Mouse (Mus musculus): Measurements from ENCODE around the gene Psma5.

The Psma5 gene

GRCm38 (mm10) chr3:108318517-108318916 is 61.8 kb downstream of the Psma5 start:
- no peak for TF ChIP-seq GATA4 (IDR thresholded peaks at IDR 0.05; ENCODE audit: insufficient replicate concordance, low read length)

GRCm38 (mm10) chr3:108321671-108322070 is 64.9 kb downstream of the Psma5 start:
- no peak for TF ChIP-seq GATA4 (IDR thresholded peaks at IDR 0.05; ENCODE audit: insufficient replicate concordance, low read length)

- no peak for TF ChIP-seq GATA4 (IDR thresholded peaks at IDR 0.05; ENCODE audit: insufficient replicate concordance, low read length)
These were observed 65.4 kb downstream of the Psma5 start for GRCm38 (mm10) chr3:108322136-108322535.

GRCm38 (mm10) chr3:108322962-108323361 is 66.2 kb downstream of the Psma5 start:
- no peak for TF ChIP-seq GATA4 (IDR thresholded peaks at IDR 0.05; ENCODE audit: insufficient replicate concordance, low read length)

DNA sequence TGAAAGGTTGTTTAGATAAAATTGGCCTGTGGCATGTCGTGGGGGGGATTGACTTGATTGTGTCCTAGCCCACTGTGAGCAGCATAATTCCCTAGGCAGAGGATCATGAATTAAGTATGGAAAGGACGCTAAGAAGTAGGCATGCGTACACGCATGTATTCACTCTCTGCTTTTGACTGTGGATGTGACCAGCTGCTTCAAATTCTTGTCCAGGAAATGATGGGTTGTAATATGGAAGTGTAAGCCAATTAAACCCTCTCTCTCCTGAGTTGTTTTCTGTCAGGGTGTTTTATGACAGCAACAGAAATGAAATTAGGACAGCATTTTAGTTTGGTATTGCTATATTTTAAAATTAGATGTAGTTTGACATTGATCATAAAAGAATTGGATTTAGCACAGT is 68.1 kb downstream of the Psma5 start:
- no peak for TF ChIP-seq GATA4 (IDR thresholded peaks at IDR 0.05; ENCODE audit: insufficient replicate concordance, low read length)

GRCm38 (mm10) chr3:108325521-108325920 is 68.8 kb downstream of the Psma5 start:
- TF ChIP-seq GATA4 (IDR thresholded peaks at IDR 0.05; ENCODE audit: insufficient replicate concordance, low read length): no peak

DNA sequence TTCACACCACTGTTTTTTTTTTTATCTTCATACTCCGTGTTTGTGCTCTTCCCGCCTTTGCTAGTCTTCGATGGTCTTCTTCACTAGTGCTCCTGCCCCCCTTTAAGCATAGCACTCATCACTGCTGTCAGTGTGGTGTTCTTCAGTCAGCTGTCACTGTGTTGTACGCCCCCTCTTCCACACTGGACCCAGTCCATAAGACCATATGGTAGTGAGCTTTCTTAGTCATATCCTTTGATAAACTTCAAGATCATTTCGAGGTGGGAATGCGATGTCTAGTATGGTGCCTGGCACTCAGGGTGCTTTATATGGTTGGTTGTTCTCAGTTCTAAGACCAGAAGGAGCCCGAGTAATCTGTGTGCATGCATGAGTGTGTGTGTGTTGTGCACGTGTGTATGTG is 70.5 kb downstream of the Psma5 start:
- no peak for TF ChIP-seq GATA4 (IDR thresholded peaks at IDR 0.05; ENCODE audit: insufficient replicate concordance, low read length)

DNA sequence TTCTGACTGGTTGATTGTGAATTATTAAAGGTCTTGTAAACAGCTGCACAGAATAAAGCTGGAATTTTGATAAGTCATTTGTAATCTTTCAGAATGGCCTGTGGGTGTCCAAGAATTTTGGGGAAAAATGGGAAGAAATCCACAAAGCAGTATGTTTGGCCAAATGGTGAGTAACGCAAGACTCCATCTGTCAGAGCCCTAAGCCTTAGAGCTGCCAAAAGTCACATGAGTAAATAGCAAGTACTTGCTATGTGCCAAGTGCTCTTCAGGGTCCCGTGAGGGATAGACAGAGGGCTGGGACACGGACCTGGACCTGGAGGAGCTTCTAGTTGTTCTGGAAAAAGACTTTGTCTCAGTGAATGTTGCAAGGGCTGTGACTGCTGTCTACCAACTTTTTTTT is 71.2 kb downstream of the Psma5 start:
- no peak for TF ChIP-seq GATA4 (IDR thresholded peaks at IDR 0.05; ENCODE audit: insufficient replicate concordance, low read length)

- no peak for TF ChIP-seq GATA4 (IDR thresholded peaks at IDR 0.05; ENCODE audit: insufficient replicate concordance, low read length)
These were observed 71.7 kb downstream of the Psma5 start for GRCm38 (mm10) chr3:108328441-108328841.

Data from liver, adult (tissue).